Mouse (Mus musculus): ENCODE measurements at regions not wholly inside any gene's neighbourhood (a gene's known extent, or its start where the extent isn't known, plus 50 kb on each side); places are given as distances from the start of the nearest gene placed in this dataset.

- no peak overlapping the region for H3K9ac ChIP-seq (replicated peaks; ENCODE audit: low read length)
- H3K4me3 ChIP-seq (ENCODE audit: low read length): no peak overlapping the region
- H3K27me3 ChIP-seq (ENCODE audit: insufficient read depth, low read length): no peaks in the 10 kb centered on the region
- H3K36me3 ChIP-seq (ENCODE audit: insufficient read depth, low read length): no peaks in the 10 kb centered on the region
- no peaks in the 10 kb centered on the region for H3K4me1 ChIP-seq (ENCODE audit: insufficient read depth, low read length)
- DNase-seq (ENCODE audit: low spot score) (no peak), ATAC-seq (no peak)
- WGBS: 75% methylated on average over 2 of the region's 2 CpGs
- no peaks in the 10 kb centered on the region for H3K9me3 ChIP-seq (ENCODE audit: low read length)
- H3K4me2 ChIP-seq (ENCODE audit: low read depth, low read length): no peak overlapping the region
- H3K27ac ChIP-seq: no peak overlapping the region
- TF ChIP-seq CTCF (IDR thresholded peaks at IDR 0.05; ENCODE audit: low read depth): no peak
Measured at GRCm38 (mm10) chr4:12461701-12462100, 289.9 kb upstream of the Fam92a start.

DNA sequence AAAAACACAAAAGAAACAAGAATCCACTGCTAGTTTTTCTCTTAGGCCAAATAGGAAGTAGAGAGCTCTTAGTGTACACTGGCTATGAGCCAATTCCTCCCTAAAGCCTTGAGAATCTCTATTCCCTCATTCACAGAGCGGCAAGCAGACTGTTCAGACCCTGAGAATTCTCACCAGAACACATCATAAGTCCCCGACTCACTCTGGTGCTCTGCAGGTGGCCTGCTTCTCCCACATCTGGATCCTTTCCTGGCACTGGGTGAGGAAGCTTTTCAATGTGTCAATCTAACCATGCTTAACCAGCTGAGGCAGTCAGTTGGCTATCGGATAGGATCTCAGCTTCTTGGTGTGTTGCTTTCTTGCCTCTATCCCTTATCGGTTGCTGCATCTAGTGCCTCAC, 289.4 kb upstream of the Fam92a start:
- Histone ChIP-seq H3K4me1 (ENCODE audit: insufficient read depth, low read length) (no peaks in the 10 kb centered on the region), H3K4me3 (ENCODE audit: low read length) (no peak overlapping the region), H3K9me3 (ENCODE audit: low read length) (no peaks in the 10 kb centered on the region), H3K9ac (replicated peaks; ENCODE audit: low read length) (no peak overlapping the region), H3K27ac (no peak overlapping the region), H3K36me3 (ENCODE audit: insufficient read depth, low read length) (no peaks in the 10 kb centered on the region), H3K4me2 (ENCODE audit: low read depth, low read length) (no peak overlapping the region), H3K27me3 (ENCODE audit: insufficient read depth, low read length) (no peaks in the 10 kb centered on the region)
- 42% methylated on average over 4 of the region's 4 CpGs for WGBS
- DNase-seq (ENCODE audit: low spot score): peak; percentile 62
- no peak for ATAC-seq
- no peak for TF ChIP-seq CTCF (IDR thresholded peaks at IDR 0.05; ENCODE audit: low read depth)

GRCm38 (mm10) chr4:12457978-12458597, 286.3 kb upstream of the Fam92a start:
- no peaks in the 10 kb centered on the region for H3K4me1 ChIP-seq (ENCODE audit: insufficient read depth, low read length)
- H3K27me3 ChIP-seq (ENCODE audit: insufficient read depth, low read length): no peaks in the 10 kb centered on the region
- TF ChIP-seq CTCF (IDR thresholded peaks at IDR 0.05; ENCODE audit: low read depth): peak; percentile 52
- 77% methylated on average over 8 of the region's 8 CpGs for WGBS
- no peak overlapping the region for H3K4me2 ChIP-seq (ENCODE audit: low read depth, low read length)
- no peaks in the 10 kb centered on the region for H3K9me3 ChIP-seq (ENCODE audit: low read length)
- DNase-seq (ENCODE audit: low spot score): peak; percentile 55
- ATAC-seq: 0 out of 2 replicates have a peak, but pooled peaks have one; percentile 38
- H3K4me3 ChIP-seq (ENCODE audit: low read length): no peak overlapping the region
- H3K27ac ChIP-seq: no peak overlapping the region
- H3K9ac ChIP-seq (replicated peaks; ENCODE audit: low read length): no peak overlapping the region
- H3K36me3 ChIP-seq (ENCODE audit: insufficient read depth, low read length): no peaks in the 10 kb centered on the region

GRCm38 (mm10) chr4:12452086-12452485, 280.3 kb upstream of the Fam92a start:
- Histone ChIP-seq H3K36me3 (ENCODE audit: insufficient read depth, low read length) (no peaks in the 10 kb centered on the region), H3K4me1 (ENCODE audit: insufficient read depth, low read length) (no peaks in the 10 kb centered on the region), H3K4me3 (ENCODE audit: low read length) (no peak overlapping the region), H3K27ac (no peak overlapping the region), H3K4me2 (ENCODE audit: low read depth, low read length) (no peak overlapping the region), H3K27me3 (ENCODE audit: insufficient read depth, low read length) (no peaks in the 10 kb centered on the region), H3K9ac (replicated peaks; ENCODE audit: low read length) (no peak overlapping the region), H3K9me3 (ENCODE audit: low read length) (no peaks in the 10 kb centered on the region)
- DNase-seq (ENCODE audit: low spot score) (no peak), ATAC-seq (no peak)
- TF ChIP-seq CTCF (IDR thresholded peaks at IDR 0.05; ENCODE audit: low read depth): no peak
- WGBS: 89% methylated on average over 2 of the region's 2 CpGs

DNA sequence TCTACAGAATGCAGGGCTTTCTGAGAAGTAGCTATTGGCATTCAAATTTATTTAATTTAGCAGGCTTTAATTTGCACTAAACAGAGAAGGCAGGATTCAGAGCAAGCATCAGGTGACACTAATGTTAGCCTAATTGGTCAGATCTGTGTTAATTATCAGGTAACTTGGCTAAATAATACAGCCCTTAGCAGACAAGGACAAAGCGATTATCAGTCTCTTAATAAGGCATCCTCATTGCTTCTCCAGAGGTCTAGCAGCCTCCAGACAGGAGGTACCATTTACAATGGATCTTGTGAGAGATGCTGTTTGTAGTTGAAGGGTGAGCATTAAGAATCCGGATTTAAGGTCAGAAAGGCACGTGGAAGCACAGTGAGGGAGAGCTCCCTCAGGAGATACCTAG, 253.7 kb upstream of the Fam92a start:
- WGBS: 44% methylated on average over 3 of the region's 3 CpGs
- no peak overlapping the region for H3K9ac ChIP-seq (replicated peaks; ENCODE audit: low read length)
- no peak overlapping the region for H3K4me3 ChIP-seq (ENCODE audit: low read length)
- ATAC-seq (no peak), DNase-seq (ENCODE audit: low spot score) (no peak)
- H3K9me3 ChIP-seq (ENCODE audit: low read length): no peaks in the 10 kb centered on the region
- H3K4me1 ChIP-seq (ENCODE audit: insufficient read depth, low read length): no peaks in the 10 kb centered on the region
- H3K36me3 ChIP-seq (ENCODE audit: insufficient read depth, low read length): no peaks in the 10 kb centered on the region
- no peak overlapping the region for H3K27ac ChIP-seq
- H3K27me3 ChIP-seq (ENCODE audit: insufficient read depth, low read length): no peaks in the 10 kb centered on the region
- no peak for TF ChIP-seq CTCF (IDR thresholded peaks at IDR 0.05; ENCODE audit: low read depth)
- H3K4me2 ChIP-seq (ENCODE audit: low read depth, low read length): no peak overlapping the region

DNA sequence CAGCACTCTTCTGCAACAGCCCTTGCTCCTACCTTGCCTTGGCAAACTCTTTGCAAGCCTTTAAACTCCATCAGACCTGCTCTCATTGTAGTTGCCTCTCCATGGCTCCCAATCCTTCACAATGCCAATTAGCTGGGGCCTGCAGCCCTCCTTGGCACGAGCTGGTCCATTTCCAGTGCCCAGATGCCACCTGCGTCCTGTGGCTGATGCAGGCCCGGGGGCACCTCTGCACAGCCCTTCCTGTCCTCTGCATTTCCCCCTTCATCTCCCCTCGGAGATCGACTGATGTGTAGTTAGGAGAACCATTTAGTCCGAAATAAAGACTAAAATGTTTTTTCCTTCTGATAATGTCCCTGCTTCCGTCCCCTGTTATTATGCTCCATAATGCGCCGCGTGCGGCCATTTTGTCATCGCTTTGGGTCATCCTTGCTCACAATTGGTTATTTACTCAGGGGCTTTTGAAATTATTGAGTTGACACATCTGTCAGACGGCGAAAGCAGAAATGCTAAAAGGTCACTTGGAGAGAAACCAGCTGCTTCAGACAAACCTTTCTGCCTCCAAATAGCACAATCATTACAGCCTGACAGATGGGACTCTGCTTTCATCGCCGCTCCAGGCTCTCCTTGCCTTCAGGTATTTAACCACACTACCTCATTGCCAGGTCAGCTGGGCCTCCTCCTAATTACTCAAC, 250.0 kb upstream of the Fam92a start:
- no peak overlapping the region for H3K4me2 ChIP-seq (ENCODE audit: low read depth, low read length)
- no peak for ATAC-seq

GRCm38 (mm10) chr4:12418086-12418485, 246.3 kb upstream of the Fam92a start:
- H3K4me1 ChIP-seq (ENCODE audit: insufficient read depth, low read length): no peaks in the 10 kb centered on the region
- ATAC-seq: no peak
- no peaks in the 10 kb centered on the region for H3K36me3 ChIP-seq (ENCODE audit: insufficient read depth, low read length)
- no peak overlapping the region for H3K4me3 ChIP-seq (ENCODE audit: low read length)
- H3K9me3 ChIP-seq (ENCODE audit: low read length): no peaks in the 10 kb centered on the region
- TF ChIP-seq CTCF (IDR thresholded peaks at IDR 0.05; ENCODE audit: low read depth): no peak
- no peak overlapping the region for H3K9ac ChIP-seq (replicated peaks; ENCODE audit: low read length)
- no peaks in the 10 kb centered on the region for H3K27me3 ChIP-seq (ENCODE audit: insufficient read depth, low read length)
- H3K27ac ChIP-seq: no peak overlapping the region
- WGBS: 46% methylated on average over 3 of the region's 3 CpGs
- peak; percentile 18 for DNase-seq (ENCODE audit: low spot score)
- no peak overlapping the region for H3K4me2 ChIP-seq (ENCODE audit: low read depth, low read length)

More for the DNA sequence above, 250.0 kb upstream of the Fam92a start:
- no peaks in the 10 kb centered on the region for H3K36me3 ChIP-seq (ENCODE audit: insufficient read depth, low read length)
- TF ChIP-seq CTCF (IDR thresholded peaks at IDR 0.05; ENCODE audit: low read depth): no peak
- DNase-seq (ENCODE audit: low spot score): peak; percentile 18
- no peaks in the 10 kb centered on the region for H3K9me3 ChIP-seq (ENCODE audit: low read length)
- H3K4me3 ChIP-seq (ENCODE audit: low read length): no peak overlapping the region
- H3K4me1 ChIP-seq (ENCODE audit: insufficient read depth, low read length): no peaks in the 10 kb centered on the region
- WGBS: 57% methylated on average over 16 of the region's 16 CpGs
- no peaks in the 10 kb centered on the region for H3K27me3 ChIP-seq (ENCODE audit: insufficient read depth, low read length)
- H3K27ac ChIP-seq: no peak overlapping the region
- no peak overlapping the region for H3K9ac ChIP-seq (replicated peaks; ENCODE audit: low read length)
